Mouse (Mus musculus) C2C12 (cell line): ENCODE results near the gene Hist1h2ba.

Source experiments
- CEBPB ChIP-seq: IDR thresholded peaks from one replicate; pipeline ENCODE4 v1.6.1; 2011; ENCODE audit warnings: low read depth, mild to moderate bottlenecking, control low read depth, moderate library complexity
- CTCF ChIP-seq: IDR thresholded peaks from one replicate; pipeline ENCODE4 v1.5.1; 2011; ENCODE audit not compliant: control insufficient read depth, insufficient read depth, insufficient read length
- MAX ChIP-seq: IDR thresholded peaks from one replicate; pipeline ENCODE4 v1.6.1; 2011; ENCODE audit warnings: mild to moderate bottlenecking, control low read depth
- MYOD1 ChIP-seq: IDR thresholded peaks from one replicate; pipeline ENCODE4 v1.6.1; 2011; ENCODE audit warnings: low read depth; ENCODE audit not compliant: control insufficient read depth, insufficient read length
- MYOG ChIP-seq: IDR thresholded peaks from one replicate; pipeline ENCODE4 v1.6.1; 2011; ENCODE audit not compliant: control insufficient read depth, insufficient read length; ENCODE audit errors: extremely low read depth
- USF1 ChIP-seq: IDR thresholded peaks from one replicate; pipeline ENCODE4 v1.6.1; 2011; ENCODE audit warnings: low read depth, mild to moderate bottlenecking, control low read depth, moderate library complexity

GRCm38 (mm10) chr13:23885540-23885939 is 48.4 kb downstream of the Hist1h2ba start:
- TF ChIP-seq CTCF (no peak), USF1 (no peak), MYOG (no peak), MYOD1 (no peak), MAX (no peak), CEBPB (no peak)
